Mouse (Mus musculus) neural tube, postnatal 0 days (tissue): ENCODE data around the gene Olfr813. TPM values are rescaled to one million over a fixed set of nuclear protein-coding genes. Genes with fewer than 3 reads are reported as not detected.

Experiments
- polyA plus RNA-seq: library from polyadenylated mRNA; unstranded; fragments of >200 nt; fragmentation: Nextera tagmentation; extraction: Ambion mirVana; gene quantifications from 2 replicates; pipeline ENCODE4 v1.2.1, GENCODE M21; 2015

Gene Olfr813
- polyA plus RNA-seq: not detected in 2 replicates

GRCm38 (mm10) chr10:129855067-129855466 is at the start of gene Olfr813:
Gene Olfr813, plus strand, starts transcription at chr10:129855367.

DNA sequence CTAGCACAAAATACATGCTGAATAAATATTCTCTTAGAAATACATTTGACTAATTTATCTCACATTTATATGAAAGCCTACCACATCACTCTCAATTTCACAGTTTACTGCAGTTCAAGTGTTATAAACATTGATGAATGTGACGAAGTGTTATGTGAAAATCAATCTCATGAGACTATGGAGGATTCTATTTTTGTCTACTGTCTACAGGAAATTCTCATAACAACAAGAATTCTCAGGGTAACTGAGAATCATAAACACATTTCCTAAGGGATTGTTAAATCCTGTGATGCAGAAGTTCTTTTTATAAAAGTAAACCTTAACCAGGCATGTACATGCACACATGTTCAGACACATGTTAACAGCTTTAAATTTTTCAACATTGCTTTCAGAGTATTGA is 9.2 kb upstream of the Olfr813 start, which contains the start of gene Olfr812:
Olfr812 (minus strand) TSS at position 101 of the 400 bp plus-strand sequence.

GRCm38 (mm10) chr10:129879751-129880150 is 24.6 kb downstream of the Olfr813 start, which contains the start of gene Olfr814:
Gene Olfr814, minus strand, starts transcription at chr10:129879851.

DNA sequence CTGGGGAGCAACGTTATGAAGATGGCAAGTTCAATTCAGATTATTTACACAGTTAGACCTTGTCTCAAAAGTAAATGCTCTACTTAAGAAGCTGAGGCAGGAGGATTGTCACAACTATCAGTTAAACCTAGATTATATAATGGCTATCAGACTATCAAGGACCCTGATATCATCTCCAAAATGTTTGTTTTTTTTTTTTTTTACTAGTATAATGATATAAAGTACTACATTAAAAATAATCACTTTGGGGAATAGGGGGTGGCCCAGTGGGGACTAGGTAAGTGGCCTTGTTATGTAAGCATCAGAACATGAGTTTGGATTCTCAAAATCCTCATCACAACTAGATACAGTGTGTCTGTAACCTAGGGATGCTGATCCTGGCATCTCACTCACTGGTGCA is 50.6 kb downstream of the Olfr813 start, which contains the start of gene Olfr815:
Olfr815 (minus strand) TSS at position 101 of the 400 bp plus-strand sequence.

Other genes starting within 250 kb of the Olfr813 start
- not detected in 2 replicates for gene Olfr796, start 242.8 kb upstream of the Olfr813 start, polyA plus RNA-seq
- not detected in 2 replicates for gene Olfr798, start 227.4 kb upstream of the Olfr813 start, polyA plus RNA-seq
- not detected in 2 replicates for gene Olfr799, start 217.9 kb upstream of the Olfr813 start, polyA plus RNA-seq
- gene Olfr800, start 197.7 kb upstream of the Olfr813 start, polyA plus RNA-seq: not detected in 2 replicates
- gene Olfr801, start 181.5 kb upstream of the Olfr813 start, polyA plus RNA-seq: not detected in 2 replicates
- gene Olfr802, start 167.2 kb upstream of the Olfr813 start, polyA plus RNA-seq: 0.04 and 0.08 TPM in 2 replicates
- gene Olfr803, start 161.1 kb upstream of the Olfr813 start, polyA plus RNA-seq: not detected in 2 replicates
- not detected in 2 replicates for gene Olfr804, start 152.2 kb upstream of the Olfr813 start, polyA plus RNA-seq
- not detected in 2 replicates for gene Olfr805, start 126.0 kb upstream of the Olfr813 start, polyA plus RNA-seq
- not detected in 2 replicates for gene Olfr806, start 113.4 kb upstream of the Olfr813 start, polyA plus RNA-seq
- not detected in 2 replicates for gene Olfr807, start 97.6 kb upstream of the Olfr813 start, polyA plus RNA-seq
- not detected in 2 replicates for gene Olfr808, start 89.9 kb upstream of the Olfr813 start, polyA plus RNA-seq
- gene Olfr809, start 80.7 kb upstream of the Olfr813 start, polyA plus RNA-seq: not detected in 2 replicates
- not detected in 2 replicates for gene Olfr810, start 60.5 kb upstream of the Olfr813 start, polyA plus RNA-seq
- gene Olfr811, start 51.0 kb upstream of the Olfr813 start, polyA plus RNA-seq: not detected in 2 replicates
- not detected in 2 replicates for gene Olfr812, start 9.3 kb upstream of the Olfr813 start, polyA plus RNA-seq
- gene Olfr814, start 24.5 kb downstream of the Olfr813 start, polyA plus RNA-seq: not detected in 2 replicates
- not detected in 2 replicates for gene Olfr815, start 50.5 kb downstream of the Olfr813 start, polyA plus RNA-seq
- not detected in 2 replicates for gene Olfr816, start 60.2 kb downstream of the Olfr813 start, polyA plus RNA-seq
- not detected in 2 replicates for gene Olfr818, start 93.7 kb downstream of the Olfr813 start, polyA plus RNA-seq
- not detected in 2 replicates for gene Olfr819, start 111.9 kb downstream of the Olfr813 start, polyA plus RNA-seq
- not detected in 2 replicates for gene Olfr247, start 120.8 kb downstream of the Olfr813 start, polyA plus RNA-seq
- not detected in 2 replicates for gene Gm10310, start 129.7 kb downstream of the Olfr813 start, polyA plus RNA-seq
- not detected in 2 replicates for gene Olfr820, start 157.3 kb downstream of the Olfr813 start, polyA plus RNA-seq
- gene Olfr821, start 175.0 kb downstream of the Olfr813 start, polyA plus RNA-seq: not detected in 2 replicates
- not detected in 2 replicates for gene Olfr822, start 215.8 kb downstream of the Olfr813 start, polyA plus RNA-seq